Mouse (Mus musculus) lung, adult 18-20 months (tissue): ENCODE measurements around the gene Vstm4.

Source experiments
- DNase-seq, 2 experiments: peaks; one replicate each; pipeline ENCODE4 v3.0.0; 2022; ENCODE audit warnings: mixed read lengths in 2 of 2

Vstm4 gene

GRCm38 (mm10) chr14:32856681-32857328 is at the start of gene Vstm4:
Gene Vstm4, plus strand, starts transcription at chr14:32856756.
- DNase-seq, result peak; percentile 47 to 58

- no peak for DNase-seq
Measured at GRCm38 (mm10) chr14:32810111-32810510, 46.4 kb upstream of the Vstm4 start.

GRCm38 (mm10) chr14:32812429-32812828 is 44.1 kb upstream of the Vstm4 start:
- DNase-seq, result no peak

GRCm38 (mm10) chr14:32814961-32815360 is 41.6 kb upstream of the Vstm4 start:
- no peak for DNase-seq

GRCm38 (mm10) chr14:32816533-32816932 is 40.0 kb upstream of the Vstm4 start:
- no peak for DNase-seq

GRCm38 (mm10) chr14:32817258-32817657 is 39.3 kb upstream of the Vstm4 start:
- DNase-seq, result peak; percentile 9 to 37

- DNase-seq, result no peak
Measured at GRCm38 (mm10) chr14:32819297-32819696, 37.3 kb upstream of the Vstm4 start.

- no peak for DNase-seq
Measured at GRCm38 (mm10) chr14:32822812-32823211, 33.7 kb upstream of the Vstm4 start.

GRCm38 (mm10) chr14:32823861-32824260 is 32.7 kb upstream of the Vstm4 start:
- no peak for DNase-seq

GRCm38 (mm10) chr14:32824267-32825150 is 32.0 kb upstream of the Vstm4 start:
- DNase-seq, result no peak

GRCm38 (mm10) chr14:32825426-32826032 is 31.0 kb upstream of the Vstm4 start:
- peak; percentile 38 to 56 for DNase-seq

- peak; percentile 53 to 72 for DNase-seq
Measured at GRCm38 (mm10) chr14:32827165-32827564, 29.4 kb upstream of the Vstm4 start.

- peak; percentile 22 to 47 for DNase-seq
Measured at GRCm38 (mm10) chr14:32827994-32828650, 28.4 kb upstream of the Vstm4 start.

- DNase-seq, result no peak
Measured at GRCm38 (mm10) chr14:32833847-32834246, 22.7 kb upstream of the Vstm4 start, which contains the start of gene Fam170b. Gene Fam170b, plus strand, starts transcription at chr14:32833962.

GRCm38 (mm10) chr14:32835181-32835580 is 21.4 kb upstream of the Vstm4 start:
- no peak for DNase-seq

GRCm38 (mm10) chr14:32835596-32835995 is 21.0 kb upstream of the Vstm4 start:
- DNase-seq, result no peak

GRCm38 (mm10) chr14:32836191-32836590 is 20.4 kb upstream of the Vstm4 start:
- no peak for DNase-seq

GRCm38 (mm10) chr14:32842052-32842451 is 14.5 kb upstream of the Vstm4 start:
- no peak for DNase-seq

GRCm38 (mm10) chr14:32854059-32854458 is 2.5 kb upstream of the Vstm4 start:
- DNase-seq, result no peak

GRCm38 (mm10) chr14:32856246-32856645 is 310 bp upstream of the Vstm4 start:
- DNase-seq, result no peak

- DNase-seq, result no peak
Measured at GRCm38 (mm10) chr14:32858361-32858760, 1.8 kb downstream of the Vstm4 start.

- DNase-seq, result no peak
Measured at GRCm38 (mm10) chr14:32858941-32859510, 2.5 kb downstream of the Vstm4 start.
